Mouse (Mus musculus) neural tube, embryonic 14.5 days (tissue): ENCODE measurements around the gene Filip1. TPM values are rescaled to one million over a fixed set of nuclear protein-coding genes. Genes with fewer than 3 reads are reported as not detected.

Source experiments
- ATAC-seq: fragments of 200-750 bp; cut with Nextera tagmentation; 2 replicates; pipeline ENCODE4 v1.8.0; 2017; ENCODE audit warnings: low read depth, mild to moderate bottlenecking, moderate TSS enrichment, moderate library complexity
- H3K27ac ChIP-seq: fragments of 300-500 bp; sonication (generic); 2 replicates; pipeline ENCODE4 v1.5.1; 2014; ENCODE audit warnings: low read depth, mild to moderate bottlenecking, control low read depth, low read length, moderate library complexity, mixed read lengths
- H3K27me3 ChIP-seq: fragments of 300-500 bp; sonication (generic); 2 replicates; pipeline ENCODE4 v1.6.1; 2014; ENCODE audit warnings: low read length; ENCODE audit not compliant: control insufficient read depth, insufficient read depth
- H3K36me3 ChIP-seq: fragments of 300-500 bp; sonication (generic); 2 replicates; pipeline ENCODE4 v1.6.1; 2014; ENCODE audit warnings: low read length, mixed read lengths; ENCODE audit not compliant: control insufficient read depth, insufficient read depth
- H3K4me1 ChIP-seq: fragments of 300-500 bp; sonication (generic); 2 replicates; pipeline ENCODE4 v1.6.1; 2014; ENCODE audit warnings: low read length; ENCODE audit not compliant: control insufficient read depth, insufficient read depth
- H3K4me2 ChIP-seq: fragments of 300-500 bp; sonication (generic); 2 replicates; pipeline ENCODE4 v1.6.1; 2014; ENCODE audit warnings: mild to moderate bottlenecking, low read depth, low read length, control low read depth
- H3K4me3 ChIP-seq: fragments of 300-500 bp; sonication (generic); 2 replicates; pipeline ENCODE4 v1.5.1; 2014; ENCODE audit warnings: low read depth, low read length, control low read depth, mixed read lengths
- H3K9ac ChIP-seq: fragments of 300-500 bp; sonication (generic); replicated peaks from 2 replicates; pipeline ENCODE4 v1.6.1; 2014; ENCODE audit warnings: low read depth, mild to moderate bottlenecking, control low read depth, low read length, mixed read lengths
- H3K9me3 ChIP-seq: fragments of 300-500 bp; sonication (generic); 2 replicates; pipeline ENCODE4 v1.6.1; 2016; ENCODE audit warnings: low read length; ENCODE audit not compliant: control insufficient read depth
- WGBS: fragments of 180-500 bp; shearing (Covaris S2); extraction: QIAGEN DNeasy Blood & Tissue Kit; methylation state at CpG from one replicate; pipeline ENCODE4 v1.1.7; 2014; 5-methylcytosine and 5-hydroxymethylcytosine counted together
- polyA plus RNA-seq: library from polyadenylated mRNA; unstranded; fragments of >200 nt; fragmentation: Nextera tagmentation; extraction: Ambion mirVana; gene quantifications from 2 replicates; pipeline ENCODE4 v1.2.1, GENCODE M21; 2014

Gene Filip1
- polyA plus RNA-seq, 1 experiment from 2014 or later: 1.5 TPM

DNA sequence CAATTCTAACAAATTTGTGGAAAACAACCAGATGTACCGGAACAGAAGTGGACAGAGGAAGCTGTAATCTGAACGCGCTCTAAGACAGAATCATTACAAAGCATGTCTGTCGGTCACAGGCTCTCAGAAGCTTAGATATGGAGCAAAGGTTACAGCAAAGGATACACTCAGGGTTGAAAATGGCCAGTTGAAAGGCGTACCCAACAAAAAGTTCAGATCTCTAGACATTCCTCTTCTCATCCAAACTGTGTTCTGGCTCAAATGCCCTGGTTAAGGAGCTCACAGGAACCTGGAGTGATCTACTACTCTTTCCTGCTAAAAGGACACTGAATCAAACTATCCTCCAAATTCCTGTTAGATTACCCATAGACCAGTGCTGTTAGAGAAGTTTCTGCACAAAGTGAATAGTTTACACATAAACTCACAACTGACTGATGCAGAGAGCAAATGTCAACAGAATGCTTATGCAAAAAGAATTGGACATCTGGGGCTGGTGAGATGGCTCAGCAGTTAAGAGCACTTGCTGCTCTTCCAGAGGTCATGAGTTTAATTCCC, 245.6 kb downstream of the Filip1 start:
- WGBS: 95% methylated on average over 5 of the region's 5 CpGs
- Histone ChIP-seq H3K27ac (no peak overlapping the region), H3K4me3 (no peak overlapping the region), H3K9me3 (no peaks in the 10 kb centered on the region), H3K9ac (no peak overlapping the region), H3K4me2 (no peak overlapping the region), H3K36me3 (no peaks in the 10 kb centered on the region), H3K27me3 (no peaks in the 10 kb centered on the region), H3K4me1 (no peaks in the 10 kb centered on the region)
- no peak for ATAC-seq

DNA sequence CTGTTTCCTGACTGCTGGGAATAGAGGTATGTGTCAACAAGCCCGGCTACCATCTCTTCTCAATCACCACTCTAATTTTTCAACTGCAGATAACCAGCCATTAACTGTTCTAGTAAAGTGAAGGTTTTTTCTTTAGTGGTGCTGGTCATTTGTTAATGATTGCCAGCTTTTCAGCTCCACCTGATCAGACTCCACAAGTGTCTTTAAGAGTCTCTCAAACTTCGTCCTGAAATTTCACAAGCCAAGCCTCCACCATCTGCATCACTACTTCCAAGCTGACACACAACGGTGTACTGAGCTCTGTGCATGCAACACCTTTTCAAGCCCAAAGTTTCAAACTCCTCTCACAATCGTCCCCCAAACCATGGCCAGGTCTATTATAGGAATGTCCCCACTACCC, 247.3 kb downstream of the Filip1 start:
- Histone ChIP-seq H3K4me3 (no peak overlapping the region), H3K4me1 (no peaks in the 10 kb centered on the region), H3K27ac (no peak overlapping the region), H3K4me2 (no peak overlapping the region), H3K27me3 (no peaks in the 10 kb centered on the region), H3K9me3 (no peaks in the 10 kb centered on the region), H3K9ac (no peak overlapping the region), H3K36me3 (no peaks in the 10 kb centered on the region)
- WGBS: 91% methylated on average over 4 of the region's 4 CpGs
- ATAC-seq: no peak

Other genes starting within 250 kb of the Filip1 start
- gene Tmem30a, start 219.3 kb downstream of the Filip1 start, polyA plus RNA-seq: 124 and 137 TPM in 2 replicates
- gene Senp6, start 54.1 kb upstream of the Filip1 start, polyA plus RNA-seq: 65.3 and 70.6 TPM in 2 replicates
- 26.0 and 27.2 TPM in 2 replicates for gene Myo6, start 152.2 kb upstream of the Filip1 start, polyA plus RNA-seq